In genomic region chr14:117239694-117240427, GRCm38 (mm10) we compare ENCODE assay signal across 18 mouse cellular contexts.
"Had no signal": no experiment of that assay in that cellular context is flagged by ENCODE, and none has a peak within 500 bp of the region (broad histone marks: within the 10 kb centered on the region; RNA-seq: fewer than 3 reads in every experiment).

No protein-coding gene starts in this region.

- H3K9me3 ChIP-seq: liver, embryonic 13.5 days; lung, embryonic 15.5 days; midbrain, embryonic 15.5 days; neural tube, embryonic 15.5 days had no signal

- H3K4me2 ChIP-seq: liver, embryonic 13.5 days; lung, embryonic 15.5 days; midbrain, embryonic 11.5 days; midbrain, embryonic 15.5 days; neural tube, embryonic 15.5 days had no signal

- H3K4me3 ChIP-seq: left cerebral cortex, adult 2 months; liver, embryonic 13.5 days; lung, embryonic 15.5 days; megakaryocyte, embryonic 14.5 days; midbrain, embryonic 15.5 days; neural tube, embryonic 15.5 days had no signal

- DNase-seq: kidney, adult 9 months; kidney, postnatal 10 days; kidney, postnatal 4 days; liver; liver, embryonic 13.5 days; liver, postnatal 0 days; lung, postnatal 14 days; right cerebral cortex, adult 18-20 months; right cerebral cortex, postnatal 25 days; thymus, postnatal 36 days had no signal

- H3K27me3 ChIP-seq: liver, embryonic 13.5 days; lung, embryonic 15.5 days; megakaryocyte, embryonic 14.5 days; midbrain, embryonic 15.5 days; neural tube, embryonic 15.5 days had no signal

- H3K4me1 ChIP-seq: liver, embryonic 13.5 days; lung, embryonic 15.5 days; megakaryocyte, embryonic 14.5 days; midbrain, embryonic 15.5 days; neural tube, embryonic 15.5 days had no signal

- H3K36me3 ChIP-seq: liver, embryonic 13.5 days; lung, embryonic 15.5 days; midbrain, embryonic 15.5 days; neural tube, embryonic 15.5 days had no signal

- H3K27ac ChIP-seq: left cerebral cortex, adult 2 months; liver, embryonic 13.5 days; lung, embryonic 15.5 days; macrophage; midbrain, embryonic 15.5 days; neural tube, embryonic 15.5 days had no signal

- ATAC-seq: intestine, postnatal 0 days; liver, postnatal 0 days; midbrain, embryonic 15.5 days had no signal

- H3K9ac ChIP-seq: liver, embryonic 13.5 days; liver, postnatal 0 days; lung, embryonic 15.5 days; midbrain, embryonic 15.5 days; neural tube, embryonic 15.5 days had no signal
